Mouse (Mus musculus): ENCODE measurements around the gene Osbp2.

GRCm38 (mm10) chr11:3817986-3818758, 45.5 kb downstream of the Osbp2 start:
- TF ChIP-seq CTCF (IDR thresholded peaks at IDR 0.05; ENCODE audit: low read depth, low read length) = no peak
- TF ChIP-seq GATA2 (IDR thresholded peaks at IDR 0.05; ENCODE audit: borderline replicate concordance, low read depth, low read length) = no peak
- no peak for TF ChIP-seq POLR2AphosphoS5 (IDR thresholded peaks at IDR 0.05; ENCODE audit: insufficient replicate concordance, low read depth, low read length)
